Mouse (Mus musculus) megakaryocyte, adult 5-6 weeks (primary cell): Measurements from ENCODE around the gene Syt16. TPM values are rescaled to one million over a fixed set of nuclear protein-coding genes. Genes with fewer than 3 reads are reported as not detected.

Experiments used
- ATAC-seq: 2 replicates; pipeline ENCODE4 v1.8.0; 2016; ENCODE audit warnings: mild to moderate bottlenecking, inconsistent platforms; ENCODE audit not compliant: poor library complexity, severe bottlenecking
- total RNA-seq, 2 experiments: library from RNA; stranded (forward) in 1 of 2; stranded (reverse) in 1 of 2; fragments of 153-499, 151-499 nt in 1 of 2; fragments of 221-1000, 200-1000 nt in 1 of 2; gene quantifications; 2 replicates each; pipeline versions ENCODE4 v1.2.3 to v1.2.4; 2015 to 2017

Gene Syt16
- total RNA-seq (2015) (not detected in 2 replicates), total RNA-seq (2017) (not detected in 2 replicates)

- ATAC-seq = no peak
Measured at GRCm38 (mm10) chr12:73997297-73998127, at the start of gene Syt16. Syt16 (plus strand) TSS chr12:73997661.

DNA sequence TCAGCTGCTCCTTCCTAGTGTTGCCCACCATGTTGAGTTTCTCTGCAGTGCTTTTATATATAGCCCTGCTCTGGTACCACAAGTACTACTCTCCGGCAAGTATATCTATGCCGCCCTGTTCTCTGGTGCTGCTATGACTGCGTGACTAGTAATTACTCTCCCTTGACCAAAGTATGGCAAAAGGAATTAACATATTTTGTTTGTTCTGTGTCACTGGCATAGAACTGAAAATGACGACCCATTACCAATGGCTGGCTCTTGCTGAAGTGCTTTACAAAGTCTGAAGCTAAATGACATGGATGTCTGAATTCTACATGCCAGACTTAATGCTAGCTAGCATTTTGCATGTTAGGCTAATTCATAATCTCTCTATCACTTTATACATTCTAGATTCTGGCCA, 49.0 kb upstream of the Syt16 start:
- no peak for ATAC-seq

DNA sequence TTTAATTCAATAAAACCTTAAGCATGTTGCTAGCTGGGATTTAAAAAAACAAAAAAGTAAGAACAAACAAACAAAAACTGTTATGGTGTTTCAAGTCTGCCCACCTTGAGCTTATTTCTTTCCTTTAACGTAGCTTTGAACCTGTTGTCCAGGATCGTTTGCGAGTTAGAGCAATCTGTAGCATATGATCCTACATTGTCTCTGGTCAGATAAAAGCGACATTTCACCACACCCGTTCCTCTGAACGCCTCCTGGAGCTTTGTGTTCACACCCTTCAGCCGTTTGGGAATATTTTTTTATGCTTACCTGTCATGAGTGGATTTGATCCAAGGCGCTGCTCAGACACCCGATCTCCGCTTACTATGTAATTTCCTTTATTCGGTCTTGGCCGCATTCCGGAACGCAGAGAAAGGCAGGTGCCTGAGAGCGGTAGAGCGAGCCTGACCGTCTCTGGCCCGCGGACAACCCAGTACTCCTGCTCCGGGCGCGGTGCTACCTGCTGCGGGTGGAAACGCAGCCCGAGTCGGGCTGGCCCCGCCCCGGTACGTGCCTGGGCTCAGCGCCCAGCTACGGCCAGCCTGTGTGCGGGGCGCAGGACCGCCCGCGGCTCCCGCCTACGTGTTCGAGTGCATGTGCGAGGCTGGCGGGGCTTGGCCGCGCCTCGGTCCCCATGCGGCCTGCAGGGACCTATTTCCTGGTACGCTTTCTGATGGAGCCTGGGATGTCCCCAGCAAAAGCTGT, 48.0 kb upstream of the Syt16 start:
- peak; percentile 47 for ATAC-seq

GRCm38 (mm10) chr12:73952879-73953278, 44.6 kb upstream of the Syt16 start:
- peak; percentile 56 for ATAC-seq

- ATAC-seq = peak; percentile 43
Measured at GRCm38 (mm10) chr12:73953420-73954186, 43.9 kb upstream of the Syt16 start.

DNA sequence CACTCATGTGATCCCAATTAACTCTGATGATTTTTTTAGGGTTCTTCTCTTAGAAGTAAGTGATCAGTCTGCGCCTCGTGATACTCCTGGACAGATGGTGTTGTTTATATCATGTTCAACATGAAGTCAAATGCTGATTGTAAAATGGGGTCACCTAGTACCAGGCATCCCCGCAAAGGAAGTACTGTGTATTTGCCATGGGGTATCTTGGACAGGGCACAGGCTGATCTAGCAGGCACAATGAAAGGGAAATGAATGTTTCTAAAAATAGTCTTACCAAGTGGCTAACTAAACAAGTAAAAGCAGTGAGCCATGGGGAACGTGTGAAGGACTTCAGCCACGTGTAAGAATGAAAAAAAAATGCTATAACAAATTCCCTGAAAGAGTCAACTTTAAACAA, 42.7 kb upstream of the Syt16 start:
- no peak for ATAC-seq

GRCm38 (mm10) chr12:73957676-73958075, 39.8 kb upstream of the Syt16 start:
- ATAC-seq = no peak

GRCm38 (mm10) chr12:73958830-73959229, 38.6 kb upstream of the Syt16 start:
- ATAC-seq = no peak

- ATAC-seq = peak; percentile 98
Measured at GRCm38 (mm10) chr12:73964291-73965281, 32.9 kb upstream of the Syt16 start, which contains the start of gene Snapc1. Snapc1 (plus strand) TSS chr12:73964481.

DNA sequence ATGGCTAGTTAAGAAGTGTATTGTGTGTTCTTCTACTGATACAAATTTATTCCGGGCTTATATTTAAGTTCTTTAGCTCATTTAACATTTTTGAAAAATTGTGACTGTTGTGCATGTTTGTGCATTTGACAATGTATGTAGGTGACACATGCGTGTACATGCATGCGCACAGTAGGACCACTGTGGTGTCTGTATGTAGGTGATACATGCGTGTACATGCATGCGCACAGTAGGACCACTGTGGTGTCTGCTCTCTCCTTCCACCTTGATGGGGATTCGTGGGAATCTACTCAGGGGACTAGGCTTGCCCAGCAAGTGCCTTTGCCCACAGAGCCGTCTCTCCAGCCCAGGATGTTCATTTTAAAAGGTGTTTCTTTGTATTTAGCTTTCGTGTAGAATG, 28.3 kb upstream of the Syt16 start:
- ATAC-seq = no peak

DNA sequence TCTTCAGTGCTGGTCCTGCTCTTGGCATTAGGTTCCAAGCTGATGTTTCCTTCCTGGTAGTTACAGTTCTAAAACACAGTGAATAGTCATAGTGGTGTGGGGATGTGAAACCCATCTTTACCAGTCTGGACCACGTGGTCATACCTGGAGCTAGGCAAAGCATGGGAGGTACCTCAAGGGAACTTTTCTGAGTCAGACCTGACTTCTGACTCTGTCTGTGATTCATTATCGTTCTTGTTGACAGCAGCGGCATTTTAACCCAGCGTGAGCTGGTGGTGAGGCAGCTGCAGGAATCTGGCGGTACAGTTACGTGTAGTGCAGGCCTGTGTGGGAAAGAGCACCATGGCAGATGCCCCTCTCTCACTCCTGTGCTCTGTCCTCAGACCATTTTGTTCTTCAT, 22.9 kb upstream of the Syt16 start:
- ATAC-seq = no peak

DNA sequence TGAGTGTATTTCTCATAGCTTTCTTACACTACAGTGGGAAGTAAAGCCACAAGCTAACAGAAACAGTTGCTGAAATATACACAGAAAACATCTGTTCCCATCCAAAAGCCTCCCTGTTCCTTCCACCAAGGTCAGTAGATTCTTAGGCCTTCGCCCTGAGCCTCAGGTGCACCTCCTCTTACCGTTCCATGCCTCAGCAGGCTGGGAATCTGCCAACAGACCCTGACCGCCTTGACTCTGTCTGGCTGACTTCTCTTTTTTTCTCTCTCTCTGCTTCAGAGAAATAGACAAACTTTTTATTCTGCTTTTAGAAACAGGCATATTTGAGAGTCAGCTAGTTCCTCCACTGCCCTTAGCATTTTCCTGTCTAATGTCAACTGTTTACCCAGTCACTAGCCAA, 19.3 kb upstream of the Syt16 start:
- no peak for ATAC-seq

DNA sequence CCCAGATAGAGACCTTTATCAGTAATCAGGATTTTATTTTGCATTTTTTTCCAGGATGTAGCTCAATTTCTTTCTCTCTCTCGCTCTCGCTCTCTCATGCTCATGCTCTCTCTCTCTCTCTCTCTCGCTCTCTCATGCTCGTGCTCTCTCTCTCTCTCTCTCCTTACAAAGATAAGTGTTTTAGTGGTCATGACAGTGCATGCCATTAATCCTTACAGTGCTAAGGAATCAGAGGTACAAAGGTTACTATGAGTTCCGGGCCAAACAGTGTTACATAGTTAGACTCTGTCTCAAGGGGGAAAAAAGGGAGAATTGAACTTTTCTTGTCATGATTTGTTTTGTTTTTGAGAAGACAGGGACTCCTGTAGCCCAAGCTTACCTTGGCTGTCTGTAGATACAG, 17.8 kb upstream of the Syt16 start:
- no peak for ATAC-seq

DNA sequence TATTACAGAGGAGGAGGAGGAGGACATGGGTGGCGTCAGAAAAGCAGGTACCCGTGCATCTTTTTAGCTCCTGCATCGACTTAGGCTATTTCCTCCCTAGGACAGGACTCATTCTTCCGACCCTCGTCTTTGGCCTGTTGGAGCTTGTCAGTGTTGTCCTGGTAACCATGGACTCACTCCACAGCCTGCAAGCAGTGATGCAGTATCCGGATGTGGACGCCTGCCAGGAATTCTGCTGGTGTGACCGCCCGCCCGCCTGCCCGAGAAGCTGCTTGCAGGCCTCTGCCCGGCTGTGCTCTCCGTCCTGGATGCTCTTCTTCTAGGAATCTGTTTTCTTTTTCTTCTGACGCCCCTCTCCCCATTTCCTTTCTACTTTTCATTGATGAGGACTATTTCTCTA, 14.9 kb upstream of the Syt16 start:
- no peak for ATAC-seq

DNA sequence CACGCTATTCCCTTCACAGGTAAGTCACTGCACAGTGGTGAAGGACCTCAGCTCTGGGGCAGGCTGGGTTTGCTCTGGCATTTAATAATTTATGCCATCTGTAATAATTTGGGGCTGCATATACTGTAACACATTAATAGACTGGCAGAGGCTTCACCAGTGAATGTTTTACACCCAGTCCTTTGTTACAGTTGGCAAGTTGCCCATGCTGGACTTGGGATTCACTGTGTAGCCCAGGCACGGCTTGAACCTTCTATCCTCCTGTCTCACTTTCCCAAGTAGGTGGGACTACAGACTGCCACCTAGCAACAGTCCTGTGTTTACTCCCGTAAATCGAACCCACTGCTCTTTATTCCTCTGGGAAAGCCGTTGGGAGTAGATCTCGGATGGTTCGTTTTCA, 11.2 kb upstream of the Syt16 start:
- ATAC-seq = no peak

DNA sequence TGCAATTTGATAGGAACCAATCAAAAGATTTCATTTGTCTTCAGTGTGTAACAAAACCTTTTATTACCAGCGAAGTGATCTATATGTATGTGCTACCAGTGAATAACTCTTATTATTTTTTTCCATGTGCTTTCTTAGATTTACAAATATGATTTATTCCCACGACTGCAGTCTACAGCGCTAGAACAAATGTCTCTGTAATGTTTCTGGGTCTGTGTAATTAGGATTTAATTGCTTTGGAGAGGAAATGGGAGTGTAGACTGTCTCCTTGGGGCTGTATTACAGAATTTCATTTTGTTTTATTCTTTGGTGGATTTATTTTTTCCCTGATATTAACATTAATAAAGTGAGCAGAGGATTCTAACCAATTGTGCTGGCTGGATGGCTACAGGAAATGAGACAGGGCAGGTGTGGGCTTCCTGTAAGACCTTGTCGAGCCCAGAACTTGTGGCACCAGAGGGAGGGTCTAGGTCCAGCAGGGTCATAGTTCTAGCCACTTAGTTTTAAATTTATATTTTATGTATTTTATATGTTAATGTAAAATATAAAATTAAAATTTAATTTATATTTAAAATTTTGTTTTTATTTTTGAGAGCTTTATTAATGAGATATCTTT, 9.0 kb upstream of the Syt16 start:
- ATAC-seq = no peak

DNA sequence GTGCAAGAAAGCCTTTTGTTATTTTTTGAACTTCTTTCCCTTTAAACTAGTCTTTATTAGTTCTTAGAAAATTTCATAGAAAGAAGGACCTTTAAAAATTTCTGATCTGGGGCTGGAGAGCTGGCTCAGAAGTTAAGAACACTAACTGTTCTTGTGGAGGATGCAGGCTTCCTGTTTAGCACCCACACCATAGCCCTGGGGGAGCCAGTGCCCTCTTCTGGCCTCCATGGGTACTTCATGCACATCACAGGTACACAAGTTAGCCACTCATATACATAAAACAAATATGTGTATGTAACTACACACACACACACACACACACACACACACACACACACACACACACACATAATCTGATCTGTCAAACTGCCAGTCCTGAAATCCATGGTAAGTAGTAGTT, 7.9 kb upstream of the Syt16 start:
- peak; percentile 92 for ATAC-seq

- ATAC-seq = no peak
Measured at GRCm38 (mm10) chr12:73996906-73997296, 560 bp upstream of the Syt16 start.

DNA sequence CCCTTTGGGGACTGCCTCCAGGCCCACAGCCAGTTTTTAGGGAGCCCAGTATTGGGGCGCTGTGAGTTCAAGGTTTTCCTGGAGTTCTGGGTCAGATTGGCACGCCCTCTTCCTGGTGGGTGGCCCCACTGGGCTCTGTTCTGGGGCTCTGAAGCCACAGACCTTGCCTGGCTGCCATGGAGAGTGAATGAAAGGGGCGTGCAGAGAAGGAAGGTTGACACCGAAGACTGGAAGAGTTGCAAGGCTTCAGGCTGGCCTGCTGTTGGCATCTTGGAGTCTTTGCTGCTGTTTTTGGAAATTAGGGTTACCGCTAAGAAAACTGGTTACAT, 631 bp downstream of the Syt16 start:
- no peak for ATAC-seq

GRCm38 (mm10) chr12:74002449-74002848, 5.0 kb downstream of the Syt16 start:
- no peak for ATAC-seq
